Mouse (Mus musculus): ENCODE data around the gene Crocc.

GRCm38 (mm10) chr4:140988706-140989290 lies 71.6 kb downstream of the Crocc start:
- no peak for TF ChIP-seq CTCF (IDR thresholded peaks at IDR 0.05; ENCODE audit: borderline replicate concordance, extremely low read depth, insufficient read depth, insufficient read length)
- TF ChIP-seq POLR2A (IDR thresholded peaks at IDR 0.05; ENCODE audit: borderline replicate concordance, extremely low read depth, insufficient read depth, insufficient read length, poor library complexity, severe bottlenecking), result no peak

Data from brain, embryonic 14.5 days (tissue).